Mouse (Mus musculus) stomach, embryonic 14.5 days (tissue): ENCODE measurements around the gene Dnm3. TPM values are rescaled to one million over a fixed set of nuclear protein-coding genes. Genes with fewer than 3 reads are reported as not detected.
A peak's percentile ranks its signal among the peaks of the same experiment; 100 is the strongest.

Experiments
- ATAC-seq: fragments of 200-750 bp; cut with Nextera tagmentation; 2 replicates; pipeline ENCODE4 v1.8.0; 2017; ENCODE audit warnings: low read depth, moderate TSS enrichment; ENCODE audit not compliant: insufficient number of reproducible peaks, insufficient read depth, low FRiP score
- H3K27ac ChIP-seq: fragments of 300-500 bp; sonication (generic); 2 replicates; pipeline ENCODE4 v1.5.1; 2014; ENCODE audit warnings: mild to moderate bottlenecking, low read length, moderate library complexity, mixed read lengths
- H3K27me3 ChIP-seq: fragments of 300-500 bp; sonication (generic); 2 replicates; pipeline ENCODE4 v1.6.1; 2014; ENCODE audit warnings: low read length, control low read depth, mixed read lengths; ENCODE audit not compliant: control insufficient read depth, insufficient read depth
- H3K36me3 ChIP-seq: fragments of 300-500 bp; sonication (generic); 2 replicates; pipeline ENCODE4 v1.6.1; 2014; ENCODE audit warnings: mild to moderate bottlenecking, control low read depth, low read length, moderate library complexity, mixed read lengths; ENCODE audit not compliant: control insufficient read depth, insufficient read depth
- H3K4me1 ChIP-seq: fragments of 300-500 bp; sonication (generic); 2 replicates; pipeline ENCODE4 v1.6.1; 2014; ENCODE audit warnings: low read length, control low read depth, mixed read lengths; ENCODE audit not compliant: control insufficient read depth, insufficient read depth
- H3K4me2 ChIP-seq: fragments of 300-500 bp; sonication (generic); replicated peaks from 2 replicates; pipeline ENCODE4 v1.6.1; 2014; ENCODE audit warnings: low read depth, low read length, control low read depth
- H3K4me3 ChIP-seq: fragments of 300-500 bp; sonication (generic); 2 replicates; pipeline ENCODE4 v1.5.1; 2014; ENCODE audit warnings: low read depth, low read length, control low read depth
- H3K9ac ChIP-seq: fragments of 300-500 bp; sonication (generic); replicated peaks from 2 replicates; pipeline ENCODE4 v1.6.1; 2014; ENCODE audit warnings: low read depth, mild to moderate bottlenecking, control low read depth, low read length, moderate library complexity, mixed read lengths
- H3K9me3 ChIP-seq: fragments of 300-500 bp; sonication (generic); 2 replicates; pipeline ENCODE4 v1.6.1; 2016; ENCODE audit warnings: low read depth, low read length, control low read depth; ENCODE audit not compliant: control insufficient read depth
- WGBS: fragments of 180-500 bp; shearing (Covaris S2); extraction: QIAGEN DNeasy Blood & Tissue Kit; methylation state at CpG from one replicate; pipeline ENCODE4 v1.1.7; 2014; 5-methylcytosine and 5-hydroxymethylcytosine counted together
- polyA plus RNA-seq: library from polyadenylated mRNA; unstranded; fragments of >200 nt; fragmentation: Nextera tagmentation; extraction: Ambion mirVana; gene quantifications from 2 replicates; pipeline ENCODE4 v1.2.1, GENCODE M21; 2014

Gene Dnm3
- polyA plus RNA-seq, 1 experiment from 2014 or later: 8.6 TPM

GRCm38 (mm10) chr1:162243651-162243990 is 234.2 kb downstream of the Dnm3 start:
- Histone ChIP-seq H3K36me3 (no peaks in the 10 kb centered on the region), H3K4me1 (peaks cover 9% of the 10 kb centered on the region; the same call in 1 of the 2 replicates), H3K27me3 (no peaks in the 10 kb centered on the region), H3K27ac (peak overlapping the region; percentile 41; the same call in 1 of the 2 replicates), H3K9me3 (no peaks in the 10 kb centered on the region), H3K4me3 (no peak overlapping the region), H3K4me2 (no peak overlapping the region), H3K9ac (no peak overlapping the region)
- WGBS: 18% methylated on average over 2 of the region's 2 CpGs
- no peak; the same call in 1 of the 2 replicates for ATAC-seq

- ATAC-seq: peak; percentile 85; the same call in 1 of the 2 replicates
- 33% methylated on average over 7 of the region's 7 CpGs for WGBS
- peak overlapping the region; percentile 41; the same call in 1 of the 2 replicates for H3K27ac ChIP-seq
- H3K9me3 ChIP-seq: no peaks in the 10 kb centered on the region
- H3K36me3 ChIP-seq: no peaks in the 10 kb centered on the region
- H3K4me3 ChIP-seq: no peak overlapping the region
- H3K27me3 ChIP-seq: no peaks in the 10 kb centered on the region
- no peak overlapping the region for H3K4me2 ChIP-seq
- peaks cover 9% of the 10 kb centered on the region; the same call in 1 of the 2 replicates for H3K4me1 ChIP-seq
- no peak overlapping the region for H3K9ac ChIP-seq
These were observed 234.7 kb downstream of the Dnm3 start for GRCm38 (mm10) chr1:162242980-162243650.

- Histone ChIP-seq H3K36me3 (no peaks in the 10 kb centered on the region), H3K27me3 (no peaks in the 10 kb centered on the region), H3K4me3 (no peak overlapping the region), H3K9me3 (no peaks in the 10 kb centered on the region), H3K9ac (no peak overlapping the region), H3K27ac (no peak overlapping the region), H3K4me2 (no peak overlapping the region), H3K4me1 (peaks cover 9% of the 10 kb centered on the region; the same call in 1 of the 2 replicates)
- ATAC-seq: no peak
- WGBS: 84% methylated on average over 4 of the region's 4 CpGs
These were observed 237.1 kb downstream of the Dnm3 start for GRCm38 (mm10) chr1:162240720-162241119.

GRCm38 (mm10) chr1:162238646-162239045 is 239.2 kb downstream of the Dnm3 start:
- H3K27me3 ChIP-seq: no peaks in the 10 kb centered on the region
- no peak overlapping the region for H3K9ac ChIP-seq
- H3K4me2 ChIP-seq: no peak overlapping the region
- no peak overlapping the region for H3K4me3 ChIP-seq
- H3K27ac ChIP-seq: no peak overlapping the region
- no peak for ATAC-seq
- WGBS: 58% methylated on average over 3 of the region's 3 CpGs
- H3K9me3 ChIP-seq: no peaks in the 10 kb centered on the region
- peaks cover 6% of the 10 kb centered on the region; the same call in 1 of the 2 replicates for H3K4me1 ChIP-seq
- H3K36me3 ChIP-seq: no peaks in the 10 kb centered on the region

- H3K9ac ChIP-seq: no peak overlapping the region
- 61% methylated on average over 7 of the region's 7 CpGs for WGBS
- no peak overlapping the region for H3K27ac ChIP-seq
- no peak overlapping the region for H3K4me3 ChIP-seq
- no peaks in the 10 kb centered on the region for H3K36me3 ChIP-seq
- H3K4me2 ChIP-seq: no peak overlapping the region
- H3K27me3 ChIP-seq: no peaks in the 10 kb centered on the region
- H3K4me1 ChIP-seq: no peaks in the 10 kb centered on the region
- H3K9me3 ChIP-seq: no peaks in the 10 kb centered on the region
- no peak for ATAC-seq
These were observed 241.1 kb downstream of the Dnm3 start for GRCm38 (mm10) chr1:162236624-162237159.

- Histone ChIP-seq H3K27me3 (no peaks in the 10 kb centered on the region), H3K4me3 (no peak overlapping the region), H3K4me1 (no peaks in the 10 kb centered on the region), H3K9ac (no peak overlapping the region), H3K36me3 (peaks cover 4% of the 10 kb centered on the region), H3K4me2 (no peak overlapping the region), H3K9me3 (no peaks in the 10 kb centered on the region), H3K27ac (peak overlapping the region; percentile 68)
- peak; percentile 28; the same call in 1 of the 2 replicates for ATAC-seq
- WGBS: 29% methylated on average over 7 of the region's 7 CpGs
These were observed 252.2 kb downstream of the Dnm3 start for GRCm38 (mm10) chr1:162225621-162226147.

GRCm38 (mm10) chr1:162224817-162225605 is 252.8 kb downstream of the Dnm3 start:
- ATAC-seq: peak; percentile 65; the same call in 1 of the 2 replicates
- Histone ChIP-seq H3K9ac (no peak overlapping the region), H3K9me3 (no peaks in the 10 kb centered on the region), H3K27ac (peak overlapping the region; percentile 68), H3K4me1 (no peaks in the 10 kb centered on the region), H3K27me3 (no peaks in the 10 kb centered on the region), H3K4me3 (no peak overlapping the region), H3K36me3 (peaks cover 4% of the 10 kb centered on the region), H3K4me2 (no peak overlapping the region)
- 39% methylated on average over 10 of the region's 10 CpGs for WGBS

GRCm38 (mm10) chr1:162224061-162224460 is 253.8 kb downstream of the Dnm3 start:
- Histone ChIP-seq H3K4me2 (no peak overlapping the region), H3K27me3 (no peaks in the 10 kb centered on the region), H3K9ac (no peak overlapping the region), H3K9me3 (no peaks in the 10 kb centered on the region), H3K4me3 (no peak overlapping the region), H3K36me3 (peaks cover 4% of the 10 kb centered on the region), H3K27ac (no peak overlapping the region), H3K4me1 (no peaks in the 10 kb centered on the region)
- ATAC-seq: no peak
- 61% methylated on average over 3 of the region's 3 CpGs for WGBS
